Mouse (Mus musculus) lung, postnatal 4 days (tissue): Measurements from ENCODE around the gene Vamp1.

Source experiments
- DNase-seq, 2 experiments: peaks; one replicate each; pipeline ENCODE4 v3.0.0; 2021

The Vamp1 gene

DNA sequence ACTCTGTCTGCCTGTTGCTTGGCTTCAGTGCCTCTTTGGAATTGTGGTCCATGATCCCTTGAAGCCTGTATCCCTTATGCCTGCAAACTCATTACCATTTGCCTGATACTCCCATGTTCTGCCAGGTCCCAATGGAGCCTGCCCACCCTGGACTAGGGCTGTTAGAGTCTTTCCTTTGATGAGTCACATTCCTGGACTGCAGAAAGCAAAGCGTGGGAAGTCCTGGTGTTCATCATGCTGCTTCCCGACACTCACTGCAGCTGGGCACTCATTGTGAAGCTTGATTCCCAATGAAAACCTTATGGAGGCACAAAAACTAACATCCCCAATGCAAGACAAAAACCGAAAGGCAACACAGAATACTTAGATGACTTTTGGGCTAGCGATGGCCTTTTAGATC is 76.0 kb downstream of the Vamp1 start:
- DNase-seq, result no peak

- DNase-seq, result no peak
These were observed 76.9 kb downstream of the Vamp1 start for GRCm38 (mm10) chr6:125292256-125292655.

DNA sequence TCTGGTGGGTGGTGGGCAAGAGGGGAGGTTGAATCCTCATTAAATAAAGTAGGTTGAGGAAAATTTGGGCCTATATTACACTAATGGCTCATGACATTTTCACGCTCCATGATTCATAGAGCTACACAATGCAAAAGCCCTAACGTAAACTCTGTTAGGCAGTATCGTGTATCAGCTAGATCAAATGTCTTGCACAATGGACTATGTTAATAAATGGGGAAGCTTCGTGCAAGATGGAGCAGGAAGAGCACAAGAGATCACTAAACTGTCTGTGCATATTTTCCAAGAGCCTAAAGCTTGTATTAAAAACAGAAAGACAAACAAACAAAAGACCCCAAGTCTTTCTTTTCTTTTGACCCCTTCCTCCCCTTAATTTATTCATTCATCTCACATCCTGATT is 78.7 kb downstream of the Vamp1 start:
- DNase-seq, result no peak
